Mouse (Mus musculus): ENCODE measurements at regions not wholly inside any gene's neighbourhood (a gene's known extent, or its start where the extent isn't known, plus 50 kb on each side); places are given as distances from the start of the nearest gene placed in this dataset.
"Not testable (repeated sequence)": the region's sequence is repeated elsewhere in the genome, so short reads cannot be mapped to it uniquely, and the experiment has no call there.

DNA sequence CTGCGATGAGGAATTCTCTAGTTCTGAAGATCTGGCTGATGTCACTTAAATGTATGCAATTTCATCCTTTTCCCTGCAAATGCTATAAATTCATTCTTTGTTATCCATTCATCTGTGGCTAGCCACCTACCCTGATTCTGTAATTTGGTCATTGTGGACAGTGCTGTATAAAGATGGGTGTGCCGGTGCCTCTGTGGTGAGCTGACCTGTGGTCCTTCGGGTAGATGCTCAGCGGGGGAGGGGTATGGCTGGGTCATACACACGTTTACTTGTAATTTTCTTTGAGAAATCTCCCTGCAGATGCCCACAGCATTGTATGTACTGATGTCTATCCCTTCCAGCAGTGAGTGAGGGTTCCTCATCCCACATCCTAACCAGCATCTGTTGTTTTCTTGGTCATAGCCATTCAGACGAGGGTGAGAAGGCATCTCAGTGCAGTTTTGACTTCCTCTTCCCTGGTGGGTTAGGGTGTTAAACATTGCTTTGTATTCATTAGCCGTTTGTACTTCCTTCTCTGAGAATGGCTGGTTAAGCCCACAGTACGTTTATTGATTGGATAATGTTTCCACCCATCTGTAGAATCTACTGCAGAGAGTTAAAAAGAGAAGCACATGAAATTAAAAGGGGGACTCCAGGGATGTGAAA, 169.3 kb upstream of the Frmd6 start:
- Histone ChIP-seq H3ac (ENCODE audit: control insufficient read depth, insufficient read length, low read depth) (no peak overlapping the region), H3K27me3 (ENCODE audit: control insufficient read depth, insufficient read depth, insufficient read length) (no peaks in the 10 kb centered on the region), H3K79me2 (ENCODE audit: control insufficient read depth, insufficient read depth) (no peaks in the 10 kb centered on the region), H3K4me3 (ENCODE audit: insufficient read depth, poor library complexity, severe bottlenecking) (no peak overlapping the region), H3K79me3 (ENCODE audit: low read depth) (no peaks in the 10 kb centered on the region), H3K36me3 (ENCODE audit: control insufficient read depth, insufficient read depth) (no peaks in the 10 kb centered on the region)
- TF ChIP-seq USF1 (IDR thresholded peaks at IDR 0.05; ENCODE audit: low read depth) (no peak), MYOG (IDR thresholded peaks at IDR 0.05; ENCODE audit: control insufficient read depth, extremely low read depth, insufficient read length) (no peak), CTCF (IDR thresholded peaks at IDR 0.05; ENCODE audit: control insufficient read depth, insufficient read depth, insufficient read length) (no peak), MYOD1 (IDR thresholded peaks at IDR 0.05; ENCODE audit: control insufficient read depth, insufficient read length, low read depth) (no peak), CEBPB (IDR thresholded peaks at IDR 0.05; ENCODE audit: low read depth) (no peak), FOSL1 (IDR thresholded peaks at IDR 0.05; ENCODE audit: insufficient read depth, low read length, poor library complexity, severe bottlenecking) (no peak), MAX (IDR thresholded peaks at IDR 0.05) (no peak)

DNA sequence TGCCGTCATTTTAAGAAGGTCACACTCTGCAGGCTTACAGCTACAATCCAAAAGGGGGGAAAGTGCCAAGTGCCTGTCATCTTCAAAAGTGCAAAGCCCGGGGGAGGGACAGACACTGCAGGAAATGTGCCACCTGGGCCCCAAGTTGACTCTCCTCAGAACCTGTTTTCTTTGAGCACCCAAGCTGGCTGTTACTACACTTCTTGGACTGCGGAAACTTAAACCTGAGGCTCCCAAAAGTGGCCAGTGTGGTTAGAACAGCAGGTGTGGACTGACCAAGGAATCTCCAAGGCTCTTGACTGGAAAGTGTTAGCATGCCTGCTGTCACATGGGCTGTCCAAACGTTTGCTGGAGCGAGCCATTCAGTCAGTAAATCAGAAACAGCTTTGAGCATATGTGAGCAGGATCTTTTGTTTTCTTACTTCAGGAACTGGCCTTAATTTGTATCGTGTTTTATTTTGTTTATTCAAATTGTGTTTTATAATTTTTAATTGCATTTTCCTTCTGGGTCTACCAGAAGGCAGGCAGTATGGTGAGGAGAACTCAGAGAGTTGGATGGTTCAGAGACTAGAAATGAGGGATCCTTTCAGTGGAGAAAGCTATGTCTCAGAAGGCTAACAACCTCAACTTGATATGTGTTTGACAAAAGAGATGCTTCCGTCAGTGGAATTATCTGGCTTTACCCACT, 168.4 kb upstream of the Frmd6 start:
- H3K79me2 ChIP-seq (ENCODE audit: control insufficient read depth, insufficient read depth) = no peaks in the 10 kb centered on the region
- H3K79me3 ChIP-seq (ENCODE audit: low read depth) = no peaks in the 10 kb centered on the region
- no peaks in the 10 kb centered on the region for H3K36me3 ChIP-seq (ENCODE audit: control insufficient read depth, insufficient read depth)
- H3K27me3 ChIP-seq (ENCODE audit: control insufficient read depth, insufficient read depth, insufficient read length) = no peaks in the 10 kb centered on the region
- H3K4me3 ChIP-seq (ENCODE audit: insufficient read depth, poor library complexity, severe bottlenecking) = no peak overlapping the region
- peak; percentile 13 for TF ChIP-seq MYOD1 (IDR thresholded peaks at IDR 0.05; ENCODE audit: control insufficient read depth, insufficient read length, low read depth)
- peak; percentile 29 for TF ChIP-seq USF1 (IDR thresholded peaks at IDR 0.05; ENCODE audit: low read depth)
- no peak for TF ChIP-seq MAX (IDR thresholded peaks at IDR 0.05)
- no peak for TF ChIP-seq CTCF (IDR thresholded peaks at IDR 0.05; ENCODE audit: control insufficient read depth, insufficient read depth, insufficient read length)
- TF ChIP-seq MYOG (IDR thresholded peaks at IDR 0.05; ENCODE audit: control insufficient read depth, extremely low read depth, insufficient read length) = no peak
- no peak for TF ChIP-seq FOSL1 (IDR thresholded peaks at IDR 0.05; ENCODE audit: insufficient read depth, low read length, poor library complexity, severe bottlenecking)
- no peak for TF ChIP-seq CEBPB (IDR thresholded peaks at IDR 0.05; ENCODE audit: low read depth)
- H3ac ChIP-seq (ENCODE audit: control insufficient read depth, insufficient read length, low read depth) = no peak overlapping the region

DNA sequence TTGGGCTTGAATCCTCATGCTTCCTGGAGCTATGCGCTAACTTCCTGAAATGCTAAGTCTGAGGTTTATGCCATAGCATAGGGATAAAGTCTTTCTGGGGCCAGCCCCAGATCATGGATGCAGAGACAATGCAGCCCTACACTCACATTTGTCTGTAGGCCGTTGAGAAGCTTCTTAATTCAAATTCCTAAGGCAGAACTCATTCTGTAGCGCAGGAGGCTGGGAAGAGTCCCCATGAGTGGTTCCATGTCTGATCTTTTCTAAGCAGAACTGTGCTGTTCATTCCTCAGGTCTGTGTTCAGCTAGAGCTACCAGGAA, 167.9 kb upstream of the Frmd6 start:
- TF ChIP-seq CTCF (IDR thresholded peaks at IDR 0.05; ENCODE audit: control insufficient read depth, insufficient read depth, insufficient read length) (no peak), USF1 (IDR thresholded peaks at IDR 0.05; ENCODE audit: low read depth) (no peak), MAX (IDR thresholded peaks at IDR 0.05) (no peak), MYOG (IDR thresholded peaks at IDR 0.05; ENCODE audit: control insufficient read depth, extremely low read depth, insufficient read length) (no peak), MYOD1 (IDR thresholded peaks at IDR 0.05; ENCODE audit: control insufficient read depth, insufficient read length, low read depth) (no peak), FOSL1 (IDR thresholded peaks at IDR 0.05; ENCODE audit: insufficient read depth, low read length, poor library complexity, severe bottlenecking) (no peak), CEBPB (IDR thresholded peaks at IDR 0.05; ENCODE audit: low read depth) (no peak)
- H3ac ChIP-seq (ENCODE audit: control insufficient read depth, insufficient read length, low read depth) = no peak overlapping the region
- H3K79me2 ChIP-seq (ENCODE audit: control insufficient read depth, insufficient read depth) = no peaks in the 10 kb centered on the region
- no peaks in the 10 kb centered on the region for H3K79me3 ChIP-seq (ENCODE audit: low read depth)
- no peaks in the 10 kb centered on the region for H3K27me3 ChIP-seq (ENCODE audit: control insufficient read depth, insufficient read depth, insufficient read length)
- H3K4me3 ChIP-seq (ENCODE audit: insufficient read depth, poor library complexity, severe bottlenecking) = no peak overlapping the region
- H3K36me3 ChIP-seq (ENCODE audit: control insufficient read depth, insufficient read depth) = no peaks in the 10 kb centered on the region

DNA sequence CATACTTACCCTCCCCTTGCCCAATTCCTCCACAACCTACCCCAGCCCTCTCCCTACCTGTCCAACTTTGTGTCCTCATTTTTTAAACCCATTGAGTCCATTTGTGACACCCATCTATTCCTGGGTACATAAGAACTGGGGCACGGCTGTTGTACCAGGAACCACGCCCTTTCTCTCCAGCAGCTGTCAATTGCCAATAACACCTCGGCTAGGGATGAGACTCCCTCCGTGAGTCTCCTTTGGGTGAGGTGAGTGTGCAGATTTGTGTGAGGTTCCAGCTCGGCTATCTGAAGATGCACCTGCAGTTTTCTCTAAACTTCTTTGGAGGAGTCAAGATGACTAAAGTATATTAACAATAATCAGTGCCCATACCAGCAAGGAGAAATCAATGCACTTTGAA, 167.2 kb upstream of the Frmd6 start:
- H3K4me3 ChIP-seq (ENCODE audit: insufficient read depth, poor library complexity, severe bottlenecking) = no peak overlapping the region
- H3K36me3 ChIP-seq (ENCODE audit: control insufficient read depth, insufficient read depth) = no peaks in the 10 kb centered on the region
- no peaks in the 10 kb centered on the region for H3K79me2 ChIP-seq (ENCODE audit: control insufficient read depth, insufficient read depth)
- no peaks in the 10 kb centered on the region for H3K79me3 ChIP-seq (ENCODE audit: low read depth)
- no peaks in the 10 kb centered on the region for H3K27me3 ChIP-seq (ENCODE audit: control insufficient read depth, insufficient read depth, insufficient read length)
- TF ChIP-seq MAX (IDR thresholded peaks at IDR 0.05) (no peak), MYOD1 (IDR thresholded peaks at IDR 0.05; ENCODE audit: control insufficient read depth, insufficient read length, low read depth) (no peak), USF1 (IDR thresholded peaks at IDR 0.05; ENCODE audit: low read depth) (no peak), CTCF (IDR thresholded peaks at IDR 0.05; ENCODE audit: control insufficient read depth, insufficient read depth, insufficient read length) (no peak), CEBPB (IDR thresholded peaks at IDR 0.05; ENCODE audit: low read depth) (no peak), MYOG (IDR thresholded peaks at IDR 0.05; ENCODE audit: control insufficient read depth, extremely low read depth, insufficient read length) (no peak), FOSL1 (IDR thresholded peaks at IDR 0.05; ENCODE audit: insufficient read depth, low read length, poor library complexity, severe bottlenecking) (no peak)
- H3ac ChIP-seq (ENCODE audit: control insufficient read depth, insufficient read length, low read depth) = no peak overlapping the region

DNA sequence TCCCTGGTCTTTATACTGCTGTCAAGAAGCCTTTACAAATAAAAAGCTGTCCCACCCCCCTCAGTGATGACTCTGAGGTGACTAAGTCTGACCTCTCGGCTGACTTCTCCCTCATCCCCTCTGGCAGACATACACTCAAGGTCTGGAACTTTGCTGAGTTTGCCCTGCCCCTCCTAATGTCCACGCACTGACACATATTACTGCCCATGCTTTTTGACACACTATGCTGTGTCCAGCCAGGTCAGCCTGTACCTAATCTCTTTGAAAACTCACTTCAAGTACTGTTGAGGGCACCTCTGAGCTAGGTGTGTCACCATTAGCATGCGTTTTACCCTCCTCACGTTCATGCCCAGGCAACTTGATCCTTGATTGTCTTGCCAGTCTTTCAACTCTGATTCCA, 164.9 kb upstream of the Frmd6 start:
- no peaks in the 10 kb centered on the region for H3K27me3 ChIP-seq (ENCODE audit: control insufficient read depth, insufficient read depth, insufficient read length)
- H3K79me3 ChIP-seq (ENCODE audit: low read depth) = no peaks in the 10 kb centered on the region
- TF ChIP-seq MYOG (IDR thresholded peaks at IDR 0.05; ENCODE audit: control insufficient read depth, extremely low read depth, insufficient read length) (no peak), MAX (IDR thresholded peaks at IDR 0.05) (no peak), USF1 (IDR thresholded peaks at IDR 0.05; ENCODE audit: low read depth) (no peak), MYOD1 (IDR thresholded peaks at IDR 0.05; ENCODE audit: control insufficient read depth, insufficient read length, low read depth) (no peak), CTCF (IDR thresholded peaks at IDR 0.05; ENCODE audit: control insufficient read depth, insufficient read depth, insufficient read length) (no peak), FOSL1 (IDR thresholded peaks at IDR 0.05; ENCODE audit: insufficient read depth, low read length, poor library complexity, severe bottlenecking) (no peak), CEBPB (IDR thresholded peaks at IDR 0.05; ENCODE audit: low read depth) (no peak)
- H3K4me3 ChIP-seq (ENCODE audit: insufficient read depth, poor library complexity, severe bottlenecking) = no peak overlapping the region
- no peaks in the 10 kb centered on the region for H3K79me2 ChIP-seq (ENCODE audit: control insufficient read depth, insufficient read depth)
- no peaks in the 10 kb centered on the region for H3K36me3 ChIP-seq (ENCODE audit: control insufficient read depth, insufficient read depth)
- no peak overlapping the region for H3ac ChIP-seq (ENCODE audit: control insufficient read depth, insufficient read length, low read depth)

DNA sequence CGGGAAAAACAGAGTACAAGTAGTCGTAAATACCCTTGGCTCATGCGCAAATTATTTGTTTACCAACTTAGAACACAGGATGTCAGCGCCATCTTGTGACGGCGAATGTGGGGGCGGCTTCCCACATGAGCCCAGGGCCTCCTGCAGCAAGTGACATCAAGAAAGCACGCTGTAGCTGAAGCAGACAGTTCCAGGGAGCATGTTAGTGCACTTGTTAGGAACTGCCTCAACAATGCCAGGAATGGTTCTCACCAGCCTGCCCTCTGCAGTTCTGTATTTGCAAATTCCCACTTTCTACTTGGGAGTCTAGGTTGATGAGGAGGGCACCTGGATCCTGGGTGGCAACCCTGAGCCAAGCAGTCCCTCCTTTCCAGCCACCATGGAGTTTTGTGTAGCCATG, 157.2 kb upstream of the Frmd6 start:
- not testable (repeated sequence) for H3K79me2 ChIP-seq (ENCODE audit: control insufficient read depth, insufficient read depth); H3K36me3 ChIP-seq (ENCODE audit: control insufficient read depth, insufficient read depth); H3ac ChIP-seq (ENCODE audit: control insufficient read depth, insufficient read length, low read depth); H3K27me3 ChIP-seq (ENCODE audit: control insufficient read depth, insufficient read depth, insufficient read length); H3K4me3 ChIP-seq (ENCODE audit: insufficient read depth, poor library complexity, severe bottlenecking); H3K79me3 ChIP-seq (ENCODE audit: low read depth)

Data from C2C12 (cell line).